Mouse (Mus musculus): Measurements from ENCODE around the gene Elp1. TPM values are rescaled to one million over a fixed set of nuclear protein-coding genes. Genes with fewer than 3 reads are reported as not detected.

The Elp1 gene
- polyA plus RNA-seq, 1 experiment = 44.5 TPM

DNA sequence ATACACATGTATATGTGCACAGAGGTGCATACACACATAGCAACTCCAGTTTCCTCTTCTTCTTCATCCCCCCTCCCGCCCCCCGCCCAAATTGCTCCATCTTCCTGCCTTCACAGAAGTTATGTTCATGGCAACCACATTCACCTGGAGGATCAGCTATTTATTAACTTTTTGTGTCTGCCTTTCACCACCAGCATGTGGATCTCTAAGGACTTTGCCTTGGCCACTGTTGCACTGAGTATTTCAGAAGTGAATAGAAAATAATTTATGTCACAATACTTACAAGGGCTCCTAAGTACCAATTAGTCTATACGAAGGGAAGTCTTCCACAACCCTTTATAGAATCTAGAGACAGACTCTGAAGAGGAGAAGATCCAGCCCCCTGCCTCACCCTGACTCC lies 84.2 kb downstream of the Elp1 start:
- TF ChIP-seq CTCF (IDR thresholded peaks at IDR 0.05; ENCODE audit: control insufficient read depth, insufficient read depth, low read length) (no peak), POLR2A (IDR thresholded peaks at IDR 0.05; ENCODE audit: borderline replicate concordance, control insufficient read depth, low read depth, low read length) (no peak)
- no peak overlapping the region for H3K27ac ChIP-seq (ENCODE audit: control insufficient read depth, insufficient read depth, low read depth, low read length, poor library complexity)
- H3K4me1 ChIP-seq (ENCODE audit: control insufficient read depth, insufficient read depth, low read length) = no peaks in the 10 kb centered on the region
- WGBS = 68% methylated on average over 3 of the region's 3 CpGs
- no peak overlapping the region for H3K4me3 ChIP-seq (replicated peaks; ENCODE audit: control insufficient read depth, low read depth, low read length)

- TF ChIP-seq POLR2A (IDR thresholded peaks at IDR 0.05; ENCODE audit: borderline replicate concordance, control insufficient read depth, low read depth, low read length) (no peak), CTCF (IDR thresholded peaks at IDR 0.05; ENCODE audit: control insufficient read depth, insufficient read depth, low read length) (no peak)
- no peaks in the 10 kb centered on the region for H3K4me1 ChIP-seq (ENCODE audit: control insufficient read depth, insufficient read depth, low read length)
- H3K4me3 ChIP-seq (replicated peaks; ENCODE audit: control insufficient read depth, low read depth, low read length) = no peak overlapping the region
- H3K27ac ChIP-seq (ENCODE audit: control insufficient read depth, insufficient read depth, low read depth, low read length, poor library complexity) = no peak overlapping the region
- WGBS = 56% methylated on average over 5 of the region's 5 CpGs
Measured at GRCm38 (mm10) chr4:56716801-56717200, 85.3 kb downstream of the Elp1 start.

- WGBS = 78% methylated on average over 3 of the region's 3 CpGs
- Histone ChIP-seq H3K4me1 (ENCODE audit: control insufficient read depth, insufficient read depth, low read length) (no peaks in the 10 kb centered on the region), H3K27ac (ENCODE audit: control insufficient read depth, insufficient read depth, low read depth, low read length, poor library complexity) (no peak overlapping the region), H3K4me3 (replicated peaks; ENCODE audit: control insufficient read depth, low read depth, low read length) (no peak overlapping the region)
- TF ChIP-seq POLR2A (IDR thresholded peaks at IDR 0.05; ENCODE audit: borderline replicate concordance, control insufficient read depth, low read depth, low read length) (no peak), CTCF (IDR thresholded peaks at IDR 0.05; ENCODE audit: control insufficient read depth, insufficient read depth, low read length) (no peak)
Measured at GRCm38 (mm10) chr4:56713155-56713554, 89.0 kb downstream of the Elp1 start.

- TF ChIP-seq POLR2A (IDR thresholded peaks at IDR 0.05; ENCODE audit: borderline replicate concordance, control insufficient read depth, low read depth, low read length) (no peak), CTCF (IDR thresholded peaks at IDR 0.05; ENCODE audit: control insufficient read depth, insufficient read depth, low read length) (no peak)
- 47% methylated on average over 10 of the region's 10 CpGs for WGBS
- Histone ChIP-seq H3K4me1 (ENCODE audit: control insufficient read depth, insufficient read depth, low read length) (no peaks in the 10 kb centered on the region), H3K4me3 (replicated peaks; ENCODE audit: control insufficient read depth, low read depth, low read length) (no peak overlapping the region), H3K27ac (ENCODE audit: control insufficient read depth, insufficient read depth, low read depth, low read length, poor library complexity) (no peak overlapping the region)
Measured at GRCm38 (mm10) chr4:56702234-56702633, 99.9 kb downstream of the Elp1 start.

Other genes starting within 250 kb of the Elp1 start
- not detected in 2 replicates for gene Gm26657, start 62.3 kb downstream of the Elp1 start, polyA plus RNA-seq (2011; ENCODE audit: insufficient read depth, insufficient read length, low replicate concordance, missing spikeins)
- 2.1 TPM in 1 of 2 replicates, not detected in the other for gene Actl7b, start 60.9 kb downstream of the Elp1 start, polyA plus RNA-seq (2011; ENCODE audit: insufficient read depth, insufficient read length, low replicate concordance, missing spikeins)
- gene Actl7a, start 58.9 kb downstream of the Elp1 start, polyA plus RNA-seq (2011; ENCODE audit: insufficient read depth, insufficient read length, low replicate concordance, missing spikeins) = not detected in 2 replicates
- 3.7 and 4.2 TPM in 2 replicates for gene Fam206a, start within 50 bp of the Elp1 start, polyA plus RNA-seq (2011; ENCODE audit: insufficient read depth, insufficient read length, low replicate concordance, missing spikeins)
- 5.8 and 9.5 TPM in 2 replicates for gene Ctnnal1, start 62.9 kb upstream of the Elp1 start, polyA plus RNA-seq (2011; ENCODE audit: insufficient read depth, insufficient read length, low replicate concordance, missing spikeins)
- 5.0 and 8.5 TPM in 2 replicates for gene Tmem245, start 145.1 kb upstream of the Elp1 start, polyA plus RNA-seq (2011; ENCODE audit: insufficient read depth, insufficient read length, low replicate concordance, missing spikeins)
- not detected in 2 replicates for gene Frrs1l, start 188.1 kb upstream of the Elp1 start, polyA plus RNA-seq (2011; ENCODE audit: insufficient read depth, insufficient read length, low replicate concordance, missing spikeins)

All from bone marrow, adult 2 months (tissue).